Mouse (Mus musculus) lung, postnatal 4 days (tissue): ENCODE results near the gene Ttll5.

ENCODE experiments used
- DNase-seq, 2 experiments: peaks; one replicate each; pipeline ENCODE4 v3.0.0; 2021

The Ttll5 gene

DNA sequence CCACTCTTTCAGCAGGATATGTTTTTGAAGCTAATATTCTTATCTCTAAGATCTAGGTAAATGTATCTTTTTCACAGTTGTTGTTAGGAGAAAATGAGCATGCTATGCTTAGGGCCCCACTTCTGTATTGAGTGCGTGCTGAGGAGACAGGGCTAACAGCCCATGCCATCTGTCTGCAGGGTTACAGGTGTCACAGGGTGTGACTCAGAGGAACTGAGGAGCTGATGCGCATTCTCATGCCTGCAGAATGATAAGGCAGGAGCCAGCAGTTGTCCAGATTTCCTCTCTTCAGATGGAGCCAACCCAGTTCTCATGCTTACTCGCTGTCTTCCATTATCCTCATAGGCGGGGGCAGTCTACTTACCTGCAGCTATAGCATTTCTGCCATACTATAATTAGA is 147.2 kb downstream of the Ttll5 start:
- DNase-seq: no peak

GRCm38 (mm10) chr12:85973526-85973925 is 149.1 kb downstream of the Ttll5 start:
- peak; percentile 59 to 79 for DNase-seq

DNA sequence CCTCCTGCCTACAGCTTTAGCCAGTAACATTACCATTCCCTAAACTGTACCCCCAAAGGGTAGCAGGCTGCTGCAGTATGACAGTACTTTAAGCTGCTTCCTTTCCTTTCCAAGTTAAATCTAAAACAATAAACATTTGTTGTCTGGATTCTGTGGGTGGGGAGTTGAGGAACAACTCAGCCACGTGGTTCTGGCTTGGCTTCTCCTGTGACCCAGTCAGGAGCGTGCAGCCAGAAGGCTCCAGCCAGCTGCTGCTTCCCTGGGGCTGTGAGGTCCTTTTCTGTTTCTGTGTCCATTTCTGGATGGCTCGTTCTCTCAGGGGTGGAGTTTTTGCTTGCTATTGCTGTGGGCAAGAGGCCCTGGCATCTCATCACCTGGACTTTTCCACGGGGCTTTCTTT is 149.6 kb downstream of the Ttll5 start:
- DNase-seq: peak; percentile 36 to 59

DNA sequence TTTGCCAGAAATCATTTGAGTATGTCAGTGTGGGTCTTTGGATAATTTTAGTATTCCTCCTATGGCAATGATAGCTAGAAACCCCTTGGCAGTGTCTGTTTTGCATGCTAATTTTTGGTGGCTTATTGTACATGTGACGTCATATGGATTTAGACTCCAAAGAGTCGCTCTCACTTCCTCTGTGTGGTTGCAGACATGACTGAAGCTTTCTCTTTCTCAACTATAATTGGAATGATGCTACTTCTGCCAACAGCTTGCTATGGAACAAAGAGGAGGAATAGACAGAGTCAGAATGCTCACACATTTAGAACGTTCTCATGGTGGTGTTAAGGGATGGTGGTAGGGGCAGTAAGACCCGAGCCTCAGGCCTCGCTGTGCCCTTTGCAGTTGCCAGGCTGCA is 155.5 kb downstream of the Ttll5 start:
- no peak for DNase-seq

GRCm38 (mm10) chr12:85985524-85985923 is 161.1 kb downstream of the Ttll5 start:
- no peak for DNase-seq

- DNase-seq: no peak
Measured at GRCm38 (mm10) chr12:85986024-85986423, 161.6 kb downstream of the Ttll5 start.

- no peak for DNase-seq
Measured at GRCm38 (mm10) chr12:85986540-85987443, 162.3 kb downstream of the Ttll5 start.

DNA sequence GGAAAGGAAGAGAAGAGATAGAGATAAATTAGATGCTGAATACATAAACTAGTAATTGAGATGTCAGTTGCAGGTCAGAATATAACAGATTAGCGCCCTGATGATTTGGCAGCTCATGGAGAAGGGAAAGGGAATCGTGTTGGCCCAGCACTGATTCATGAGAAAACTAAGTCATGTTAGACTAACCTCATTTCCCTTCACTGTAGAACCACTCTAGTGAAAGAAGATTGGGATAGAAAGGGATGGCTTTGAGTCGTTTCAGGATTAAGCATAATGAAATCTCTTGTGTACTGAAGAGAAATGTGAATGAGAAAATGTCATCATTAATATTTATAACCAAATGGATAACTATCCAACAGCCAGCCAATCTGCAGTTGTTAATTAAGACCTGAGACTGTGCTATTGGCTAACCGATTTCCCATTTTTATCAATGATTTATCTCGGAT is 163.0 kb downstream of the Ttll5 start:
- DNase-seq: no peak

DNA sequence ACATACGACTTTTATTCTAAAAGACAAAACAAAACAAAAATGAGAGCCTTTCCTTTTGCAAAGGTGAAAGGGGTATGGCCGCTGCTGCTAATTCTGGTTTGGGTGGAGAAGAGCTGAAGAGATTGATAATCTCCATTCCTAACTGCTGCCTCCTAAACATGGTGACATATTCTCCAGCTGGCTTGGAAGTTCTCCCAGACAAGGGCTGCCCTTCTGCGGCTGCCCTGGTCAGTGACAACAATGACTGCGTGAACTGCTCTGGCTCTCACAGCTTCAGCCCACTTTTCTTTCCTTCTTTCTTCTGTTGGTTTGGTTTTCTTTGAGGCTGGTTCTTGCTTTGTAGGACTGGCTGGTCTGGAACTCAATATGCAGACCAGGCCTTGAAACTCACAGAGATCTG is 163.7 kb downstream of the Ttll5 start:
- no peak for DNase-seq

GRCm38 (mm10) chr12:85988818-85989377 is 164.4 kb downstream of the Ttll5 start:
- peak in 1 of 2 experiments; percentile 33 for DNase-seq

DNA sequence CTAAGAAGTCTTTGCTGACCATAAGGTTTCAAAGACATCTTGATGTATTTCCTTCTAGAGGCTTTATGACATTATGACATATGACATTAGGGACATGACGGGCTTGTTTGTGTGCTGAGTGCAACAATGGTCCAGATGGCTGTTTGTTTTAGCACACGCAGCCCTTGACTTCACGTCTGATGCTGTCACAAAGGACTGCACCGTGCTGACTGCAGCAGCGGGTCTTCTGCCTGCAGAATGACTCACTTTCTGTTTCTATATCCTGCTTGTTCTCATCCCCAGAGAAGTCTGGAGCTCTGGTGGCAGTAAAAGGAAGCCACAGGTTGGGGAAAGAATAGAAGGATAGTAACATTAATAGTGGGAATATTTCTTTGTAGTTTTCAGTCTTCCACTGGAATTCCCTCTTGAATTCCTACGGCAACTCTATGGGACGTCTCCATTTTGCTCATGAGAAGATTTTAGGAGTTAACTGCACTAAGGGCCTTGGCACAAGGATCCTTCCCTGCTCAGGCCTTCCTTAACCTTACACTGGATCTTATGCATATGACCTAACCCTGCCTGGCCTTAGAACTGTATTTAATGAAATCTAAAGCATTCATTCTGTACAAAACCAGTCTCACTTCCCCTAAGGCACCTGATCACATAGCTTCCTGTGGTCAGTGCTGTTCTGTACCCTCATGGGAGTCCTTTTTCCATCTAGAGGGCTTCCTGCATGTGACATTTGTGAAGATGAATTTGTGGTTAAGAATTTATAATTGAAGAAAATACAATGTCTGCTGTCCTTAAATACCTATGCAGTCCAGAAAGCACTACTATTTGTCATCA is 167.8 kb downstream of the Ttll5 start:
- DNase-seq: no peak

GRCm38 (mm10) chr12:85992838-85993234 is 168.4 kb downstream of the Ttll5 start:
- no peak for DNase-seq

DNA sequence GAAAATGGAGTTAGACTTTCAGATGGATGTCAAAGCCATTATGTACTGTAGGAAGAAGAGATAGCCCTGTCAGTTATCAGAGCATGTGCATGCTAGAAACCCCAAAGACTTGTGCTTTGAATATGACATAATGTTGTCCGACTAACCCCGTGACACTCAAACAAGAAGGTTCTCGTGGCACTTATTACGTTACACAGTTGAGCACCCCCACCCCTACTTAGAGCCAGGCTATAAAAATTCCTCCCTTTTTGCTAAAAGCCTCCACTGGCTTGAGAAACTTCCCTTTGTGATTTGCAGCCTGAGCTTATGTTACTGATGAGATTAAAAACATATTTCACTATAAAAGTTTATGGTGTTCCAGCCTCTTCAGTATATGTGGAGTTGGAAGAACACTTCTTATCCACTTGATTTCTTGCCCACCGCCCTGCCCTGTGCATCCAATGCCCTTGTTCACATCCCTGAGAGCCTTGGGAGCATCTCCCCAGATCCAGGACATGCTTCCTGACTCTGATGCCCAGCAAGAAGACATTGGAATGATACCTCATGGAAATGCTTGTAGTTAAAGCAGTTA is 169.4 kb downstream of the Ttll5 start:
- DNase-seq: no peak

DNA sequence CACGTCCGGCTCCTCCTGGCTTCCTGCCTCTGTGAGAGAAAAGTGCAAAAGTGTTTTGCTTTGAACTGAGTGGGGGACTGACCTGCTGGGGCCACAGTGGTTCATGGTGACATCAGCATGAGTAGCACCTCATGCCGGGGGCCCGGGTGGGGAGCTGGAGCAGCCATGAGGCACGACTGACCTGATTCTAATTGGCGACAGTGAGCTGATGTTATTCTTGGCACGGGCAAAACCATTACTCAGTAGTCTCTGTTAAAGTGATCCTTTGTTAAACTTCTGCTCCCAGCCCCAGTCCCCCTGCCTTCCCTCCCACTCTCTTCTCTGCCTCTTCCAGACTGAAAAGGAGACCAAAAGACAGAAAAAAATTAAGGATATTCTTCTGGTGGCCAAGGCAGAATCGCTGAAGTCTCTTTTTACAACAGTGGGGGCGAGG is 176.2 kb downstream of the Ttll5 start:
- DNase-seq: peak; percentile 47 to 68

DNA sequence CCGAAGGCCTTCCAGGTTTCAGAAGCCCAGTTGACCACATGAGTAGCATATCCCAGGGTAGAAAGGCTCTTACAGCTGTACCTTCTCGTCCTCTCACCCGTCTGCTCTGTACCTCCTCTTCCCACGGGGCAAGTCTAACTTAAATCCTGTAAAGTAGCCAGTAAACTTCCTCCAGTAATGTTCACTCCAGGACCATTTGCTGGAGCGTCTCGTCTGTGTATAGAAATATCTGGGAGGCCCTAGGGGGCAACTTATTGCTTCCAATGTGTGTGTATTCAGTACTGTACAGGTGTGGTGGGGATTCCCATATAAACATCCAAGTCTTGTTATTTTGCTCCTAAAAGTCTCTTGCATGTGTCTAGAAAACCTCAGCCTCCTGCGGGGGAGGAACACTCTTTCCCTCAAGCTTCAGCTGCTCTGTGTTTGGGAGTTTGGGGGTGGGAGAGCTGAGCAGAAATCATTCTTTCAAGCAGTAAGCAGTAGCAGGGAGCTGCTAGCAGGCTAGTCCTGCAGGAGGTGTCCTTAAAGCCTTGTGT is 176.7 kb downstream of the Ttll5 start:
- no peak for DNase-seq

GRCm38 (mm10) chr12:86004627-86005026 is 180.2 kb downstream of the Ttll5 start:
- DNase-seq: no peak

DNA sequence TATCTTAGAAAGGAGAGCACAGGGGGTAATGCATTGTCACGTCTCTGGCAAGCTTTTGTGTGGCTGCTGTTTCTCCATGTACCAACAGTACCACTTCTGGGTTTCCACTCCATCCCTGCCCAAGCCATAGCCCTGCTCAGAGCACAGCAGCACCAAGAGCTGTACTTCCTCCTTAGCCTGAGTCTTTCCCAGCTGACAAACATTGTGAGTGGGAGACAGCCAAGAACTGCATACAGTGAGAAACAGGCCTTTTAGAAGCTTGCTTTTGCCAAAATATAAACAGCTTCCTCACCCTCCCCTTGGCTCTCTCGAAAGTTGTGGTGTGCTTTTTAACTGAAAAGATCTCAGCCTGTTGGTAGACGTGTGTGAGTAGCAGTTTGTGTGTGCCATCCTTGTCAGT is 182.9 kb downstream of the Ttll5 start:
- DNase-seq: peak; percentile 21 to 26

DNA sequence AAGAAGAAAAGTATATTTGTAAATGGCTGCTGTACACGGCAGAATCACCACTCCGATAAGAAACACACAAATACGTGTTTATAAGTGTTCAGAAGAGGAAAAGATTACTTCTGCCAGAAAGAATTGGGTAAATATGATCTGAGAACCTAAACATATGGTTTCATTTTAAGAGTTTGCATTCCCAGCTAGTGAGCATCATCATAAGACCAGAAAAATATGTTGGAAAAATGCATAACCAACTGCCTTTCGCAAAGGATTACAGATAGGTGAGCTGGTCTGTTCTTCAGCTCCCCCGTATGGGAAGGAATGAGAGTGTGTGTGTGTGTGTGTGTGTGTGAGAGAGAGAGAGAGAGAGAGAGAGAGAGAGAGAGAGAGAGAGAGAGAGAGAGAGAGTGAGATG is 186.2 kb downstream of the Ttll5 start:
- DNase-seq: no peak

- DNase-seq: no peak
Measured at GRCm38 (mm10) chr12:86012195-86012594, 187.7 kb downstream of the Ttll5 start.

GRCm38 (mm10) chr12:86014174-86014573 is 189.7 kb downstream of the Ttll5 start:
- DNase-seq: no peak

DNA sequence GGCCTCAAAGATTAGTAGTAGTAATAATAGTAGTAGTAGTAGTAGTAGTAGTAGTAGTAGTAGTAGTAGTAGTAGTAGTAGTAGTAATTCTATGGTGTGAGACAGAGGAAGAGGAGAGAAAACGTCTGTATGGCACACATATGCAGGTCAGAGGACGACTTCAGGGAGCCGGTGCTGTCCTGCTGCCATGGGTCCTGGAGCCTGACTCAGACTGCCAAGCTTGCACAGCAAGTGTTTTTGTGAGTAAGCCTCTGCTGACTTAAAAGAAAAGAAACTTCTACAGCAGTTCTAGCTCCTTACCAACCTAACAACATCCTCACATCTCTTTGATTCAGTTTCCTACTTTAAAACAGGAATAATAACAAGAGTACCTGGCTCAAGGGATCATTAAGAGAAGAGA is 190.2 kb downstream of the Ttll5 start:
- DNase-seq: no peak

DNA sequence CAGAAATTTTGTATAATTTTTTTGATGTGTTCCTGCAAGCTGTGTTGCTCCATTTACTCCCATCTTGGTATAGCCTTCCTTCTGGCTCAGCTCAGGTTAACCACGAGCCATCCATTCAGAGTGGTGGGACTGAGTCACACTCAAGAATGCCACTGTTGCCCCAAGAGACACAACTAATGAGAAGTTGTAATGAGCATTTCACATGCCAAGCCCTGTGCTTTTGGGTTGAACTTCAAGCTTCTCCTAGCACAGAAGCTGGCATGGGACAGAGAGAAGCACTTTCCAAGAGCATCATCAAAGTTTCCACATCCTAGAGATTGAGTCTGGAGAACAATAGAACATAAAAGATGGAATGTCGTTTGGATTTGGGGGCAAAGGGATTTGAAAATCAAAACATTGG is 190.7 kb downstream of the Ttll5 start:
- no peak for DNase-seq

DNA sequence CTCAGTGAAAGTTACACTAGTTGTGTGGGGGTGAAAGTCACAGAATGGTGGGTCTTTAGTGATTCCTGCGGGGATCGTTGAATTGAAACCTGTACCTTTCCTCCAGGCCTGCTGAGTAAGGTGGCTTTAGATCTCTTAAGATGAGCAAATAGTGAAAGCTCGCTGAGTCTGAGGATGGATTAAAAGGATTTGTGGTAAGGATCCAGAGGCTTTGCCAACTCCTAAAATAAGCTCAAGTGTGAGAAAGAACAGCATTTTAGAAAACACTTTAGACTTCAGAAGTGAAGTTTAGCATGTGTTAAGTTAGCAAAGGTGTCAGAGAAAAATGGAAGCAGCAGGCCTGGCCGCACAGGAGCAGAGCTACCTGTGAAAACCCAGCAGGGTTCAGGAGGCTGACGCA is 192.9 kb downstream of the Ttll5 start:
- DNase-seq: no peak
